Mouse (Mus musculus): ENCODE measurements around the gene Ppia.
"Not testable (repeated sequence)": the region's sequence is repeated elsewhere in the genome, so short reads cannot be mapped to it uniquely, and the experiment has no call there.

Ppia gene

DNA sequence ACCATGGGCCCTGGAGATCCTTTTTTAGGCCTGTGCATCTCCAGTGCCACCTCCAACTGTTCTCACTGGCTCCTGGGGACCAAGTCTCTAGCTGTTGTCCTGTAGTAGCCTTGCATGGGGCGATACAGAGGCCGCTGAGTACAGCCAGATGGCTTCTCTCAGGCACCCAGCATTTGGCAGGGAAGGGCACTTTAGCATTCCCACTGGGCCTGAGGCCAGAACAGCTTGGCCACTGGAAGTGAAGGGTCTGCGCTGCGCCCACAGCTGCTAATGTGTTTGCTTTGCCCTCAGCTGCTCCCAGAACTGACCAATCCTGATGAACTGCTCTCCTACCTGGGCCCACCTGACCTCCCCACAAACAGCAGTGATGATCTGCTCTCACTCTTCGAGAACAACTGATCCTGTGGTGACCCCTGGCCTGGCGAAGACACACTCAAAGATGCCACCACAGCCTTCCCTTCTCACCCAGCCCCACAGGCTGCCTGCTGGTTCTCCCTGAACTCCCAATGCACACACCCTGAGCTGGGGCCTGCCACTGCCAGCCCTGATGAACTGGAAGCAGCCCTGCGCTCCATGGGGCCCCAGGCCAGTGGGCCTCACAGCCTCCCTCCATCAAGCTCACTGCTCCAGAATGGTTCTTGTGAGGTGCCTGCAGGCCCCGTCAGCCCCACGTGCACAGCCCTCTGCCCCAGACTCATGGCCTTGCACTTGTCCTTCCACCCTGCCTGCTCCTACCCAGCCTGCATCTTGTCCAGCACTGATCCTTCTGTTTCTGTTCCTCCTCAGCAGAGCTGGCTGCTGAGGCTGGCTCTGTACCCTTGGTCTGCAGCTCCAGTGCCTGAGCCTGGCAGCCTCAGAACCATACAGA lies 10.3 kb upstream of the Ppia start:
- DNase-seq (ENCODE audit: low spot score in 2 of 2) = no peak

DNA sequence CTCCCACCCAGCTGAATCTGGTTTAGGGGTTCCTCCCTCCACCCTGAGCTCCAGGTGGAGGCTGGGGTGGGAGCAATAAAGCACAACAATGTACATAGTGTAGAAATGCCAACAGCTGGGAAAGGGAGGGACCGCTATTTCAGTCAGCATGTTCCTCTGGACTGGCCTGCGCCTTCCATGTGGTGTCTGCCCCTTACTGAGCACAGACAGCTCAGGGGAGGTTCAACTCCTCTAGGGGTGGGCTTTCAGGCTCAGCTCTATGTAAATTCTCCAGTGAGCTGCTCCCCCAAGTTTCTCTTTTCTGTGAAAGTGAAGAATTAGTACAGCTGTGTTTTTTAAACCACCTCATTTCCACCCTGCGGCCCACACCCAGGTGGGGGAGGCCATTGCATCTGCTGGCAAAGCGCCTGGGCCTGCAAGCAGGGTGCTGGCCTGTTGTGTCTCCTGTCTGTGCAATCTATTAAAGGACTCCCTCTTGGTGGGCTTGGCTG lies 9.6 kb upstream of the Ppia start:
- DNase-seq (ENCODE audit: low spot score in 2 of 2) = no peak

DNA sequence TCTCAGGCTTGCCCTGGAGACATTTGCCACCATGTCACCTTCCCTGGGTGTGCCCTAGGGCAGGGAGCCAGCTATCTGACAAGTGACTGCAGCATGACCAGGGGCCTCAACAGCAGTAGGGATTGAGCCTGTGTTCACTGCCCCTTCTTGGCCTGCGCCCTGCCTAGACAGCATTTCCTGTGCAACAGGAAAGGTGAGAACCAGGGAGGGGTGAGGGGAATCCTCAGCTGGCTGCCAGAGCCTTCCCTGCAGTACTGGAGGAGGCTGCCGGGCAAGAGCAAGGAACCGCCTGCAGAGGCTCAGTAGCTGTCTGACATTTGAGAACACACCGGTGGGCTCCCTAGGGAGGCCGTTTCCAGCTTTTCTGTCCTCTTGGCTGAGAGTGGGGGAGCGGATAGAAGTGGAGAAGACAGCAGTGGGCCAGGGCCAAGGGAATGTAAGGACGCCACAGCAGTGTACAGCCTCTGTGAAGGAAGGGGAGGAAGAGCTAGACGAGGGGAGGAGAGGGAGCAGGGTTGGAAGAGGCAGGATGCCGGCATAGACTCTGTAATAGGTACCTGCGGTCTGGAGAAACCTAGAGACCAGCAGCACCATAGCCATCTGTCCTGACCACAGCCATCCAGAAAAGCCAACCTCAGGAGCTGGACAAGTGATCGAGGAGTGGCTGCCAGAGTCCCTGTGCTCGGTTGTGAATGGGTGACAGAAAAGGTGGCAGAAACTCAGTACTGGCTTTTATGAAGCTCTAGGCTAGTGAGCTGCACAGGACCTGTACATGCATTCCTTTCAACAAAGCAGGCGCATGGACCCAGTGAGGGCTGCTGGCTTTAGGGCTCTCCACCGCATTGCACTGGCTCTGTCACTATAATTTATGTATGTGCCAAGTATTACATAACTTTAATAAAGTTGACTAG lies 8.7 kb upstream of the Ppia start:
- DNase-seq (ENCODE audit: low spot score in 2 of 2) = peak; percentile 55 to 71

DNA sequence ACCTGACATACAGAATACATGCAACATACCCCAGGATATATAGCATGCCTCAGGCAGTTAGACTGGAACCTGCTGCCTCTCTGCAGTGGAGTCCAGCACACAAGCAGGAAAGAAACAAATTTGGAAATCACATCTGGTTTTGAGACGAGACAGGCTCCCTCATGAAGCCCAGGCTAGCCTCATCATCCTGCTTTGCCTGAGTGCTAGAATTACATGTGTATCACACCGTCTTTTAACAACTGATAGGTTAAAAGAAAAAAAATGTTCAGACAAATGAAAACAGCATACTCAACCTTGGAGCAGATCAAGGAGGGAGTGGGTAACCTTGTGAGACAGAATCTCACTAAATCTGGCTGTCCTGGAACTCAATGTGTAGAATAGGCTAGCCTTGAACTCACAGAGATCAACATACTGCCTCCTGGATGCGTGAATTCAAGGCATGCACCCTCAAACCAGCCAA lies 8.1 kb upstream of the Ppia start:
- DNase-seq (ENCODE audit: low spot score in 2 of 2) = no peak

DNA sequence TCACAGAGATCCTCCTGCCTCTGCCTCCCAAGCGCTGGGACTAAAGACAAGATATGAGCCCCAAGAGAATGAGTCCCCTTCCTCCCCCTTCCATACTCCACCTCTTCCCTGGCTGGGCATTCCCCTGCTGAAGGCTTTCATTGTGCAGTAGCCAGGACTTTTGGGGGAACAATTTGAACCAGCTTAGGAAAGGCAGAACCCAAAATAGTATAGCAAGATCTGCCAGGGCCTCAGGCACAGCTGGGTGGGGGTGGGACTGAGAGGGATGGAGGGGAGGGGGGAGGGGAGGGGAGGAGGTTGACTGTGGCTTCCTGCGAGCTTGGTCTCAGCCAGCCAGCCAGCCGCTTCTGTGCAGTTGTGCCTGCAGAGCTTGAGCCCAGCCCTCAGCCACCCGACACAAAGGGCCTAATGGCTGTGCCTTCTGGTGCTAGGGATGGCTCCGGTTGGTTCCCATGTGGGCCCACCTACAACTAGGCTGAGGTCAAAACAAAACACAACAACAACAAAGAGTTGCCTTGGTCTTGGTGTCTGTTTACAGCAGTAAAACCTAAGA lies 5.1 kb upstream of the Ppia start:
- DNase-seq (ENCODE audit: low spot score in 2 of 2) = no peak

DNA sequence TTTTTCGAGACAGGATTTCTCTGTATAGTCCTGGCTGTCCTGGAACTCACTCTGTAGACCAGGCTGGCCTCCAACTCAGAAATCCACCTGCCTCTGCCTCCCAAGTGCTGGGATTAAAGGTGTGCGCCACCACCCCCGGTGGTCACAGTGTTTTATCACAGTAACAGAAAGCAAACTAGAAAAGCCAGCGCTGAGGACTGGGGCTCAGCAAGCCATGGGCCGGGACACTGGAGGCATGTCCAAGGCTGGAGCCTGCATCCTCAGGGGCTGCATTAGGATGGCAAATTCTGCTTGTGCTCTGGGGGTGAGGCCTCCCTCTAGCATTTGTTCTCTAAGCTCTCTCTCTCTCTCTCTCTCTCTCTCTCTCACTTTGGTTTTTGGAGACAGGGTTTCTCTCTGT lies 4.5 kb upstream of the Ppia start:
- not testable (repeated sequence) for DNase-seq (ENCODE audit: low spot score in 2 of 2)

DNA sequence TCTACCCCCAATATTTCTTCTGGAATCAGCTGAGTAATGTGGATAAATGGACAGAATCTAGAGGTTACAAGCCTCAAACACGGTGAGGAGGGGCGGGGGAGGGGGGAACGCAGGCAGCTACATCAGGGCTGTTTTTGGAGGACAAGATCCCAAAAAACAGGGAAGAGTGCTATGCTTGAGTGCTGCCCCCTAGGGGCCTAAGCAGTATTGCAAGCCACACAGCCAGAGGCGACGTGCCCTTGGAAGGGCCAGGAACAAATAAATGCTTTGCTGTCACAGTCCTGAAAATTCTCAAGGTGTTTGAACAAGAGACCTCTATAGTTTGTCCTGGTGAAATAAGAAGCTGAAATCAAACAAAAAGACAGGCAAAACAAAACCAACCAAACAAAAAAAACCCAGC lies 3.6 kb upstream of the Ppia start:
- DNase-seq (ENCODE audit: low spot score in 2 of 2) = peak in 1 of 2 experiments; percentile 79

DNA sequence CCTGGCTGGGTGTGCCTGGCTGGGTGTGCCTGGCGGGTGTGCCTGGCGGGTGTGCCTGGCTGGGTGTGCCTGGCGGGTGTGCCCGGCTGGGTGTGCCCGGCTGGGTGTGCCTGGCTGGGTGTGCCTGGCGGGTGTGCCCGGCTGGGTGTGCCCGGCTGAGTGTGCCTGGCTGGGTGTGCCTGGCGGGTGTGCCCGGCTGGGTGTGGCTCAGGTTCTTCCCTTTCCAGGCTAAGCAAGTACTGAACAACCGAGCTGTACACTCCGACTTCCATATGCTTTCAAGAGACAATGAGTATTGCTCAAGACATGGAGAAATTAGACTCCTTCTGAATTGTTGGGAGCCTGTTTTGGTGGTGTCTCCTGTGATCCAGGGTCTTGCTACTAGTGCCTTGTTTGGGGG lies 2.0 kb upstream of the Ppia start:
- no peak for DNase-seq (ENCODE audit: low spot score in 2 of 2)

DNA sequence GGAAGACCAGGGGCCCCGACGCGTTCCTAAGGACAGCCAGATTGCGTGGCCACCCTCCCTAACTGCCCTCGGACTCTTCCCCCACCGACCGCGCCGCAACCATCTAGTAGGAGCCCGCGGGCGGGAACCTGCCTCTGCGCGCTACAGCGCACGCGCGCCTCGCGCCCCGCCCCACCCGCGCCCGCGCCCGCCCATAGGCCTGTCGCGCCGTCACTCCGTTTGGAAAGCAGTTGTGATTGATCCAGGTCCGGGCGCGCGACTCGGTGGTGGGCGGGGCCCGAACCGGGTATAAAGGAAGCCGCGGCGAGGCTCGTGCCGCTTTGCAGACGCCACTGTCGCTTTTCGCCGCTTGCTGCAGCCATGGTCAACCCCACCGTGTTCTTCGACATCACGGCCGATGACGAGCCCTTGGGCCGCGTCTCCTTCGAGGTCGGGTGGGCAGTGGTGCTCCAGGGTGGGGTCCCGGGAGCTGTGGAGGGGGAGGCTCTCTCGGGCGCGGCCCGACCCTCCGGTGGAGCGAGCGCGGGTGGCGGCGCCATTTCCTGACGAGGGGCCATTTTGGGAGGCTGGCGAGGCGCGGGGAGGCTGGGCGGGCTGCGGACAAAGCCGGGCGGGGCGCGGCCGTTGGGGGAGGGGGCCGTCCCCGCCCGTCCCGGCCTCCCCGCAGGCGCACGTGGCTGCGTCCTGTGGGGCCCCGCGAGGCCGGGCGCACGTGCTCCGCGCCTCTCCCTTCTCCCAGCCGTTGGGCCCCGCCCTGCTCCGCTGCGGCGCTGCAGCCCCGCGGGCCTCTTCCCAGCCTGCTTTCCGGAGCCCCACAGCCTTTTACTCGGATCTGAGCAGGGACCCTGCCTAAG lies 535 bp downstream of the Ppia start:
- peak; percentile 96 to 100 for DNase-seq (ENCODE audit: low spot score in 2 of 2)

DNA sequence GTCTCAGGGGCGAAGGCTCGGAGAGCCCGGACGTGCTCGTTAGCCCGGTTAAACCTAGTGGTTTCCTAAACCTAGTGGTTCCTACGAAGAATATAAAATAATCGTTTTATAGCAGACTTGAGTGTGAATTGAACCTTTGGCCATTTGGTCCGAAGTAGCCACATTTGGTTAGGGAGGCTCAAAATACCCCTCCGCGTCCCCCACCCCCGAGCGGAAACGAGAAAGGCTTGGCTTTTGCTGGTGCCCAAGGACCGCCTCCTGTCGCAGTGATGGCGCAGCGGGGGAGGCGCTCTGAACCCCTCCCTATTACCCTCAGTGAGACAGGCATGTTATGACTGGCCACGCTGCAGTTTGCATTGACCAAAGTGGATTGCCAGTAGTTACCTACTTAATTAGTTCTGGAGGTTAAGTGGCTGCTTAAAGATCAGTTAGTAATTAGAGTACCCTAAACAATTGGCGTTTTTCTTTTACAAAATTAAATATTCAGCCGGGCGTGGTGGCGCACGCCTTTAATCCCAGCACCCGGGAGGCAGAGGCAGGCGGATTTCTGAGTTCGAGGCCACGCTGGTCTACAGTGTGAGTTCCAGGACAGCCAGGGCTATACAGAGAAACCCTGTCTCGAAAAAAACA lies 1.3 kb downstream of the Ppia start:
- DNase-seq (ENCODE audit: low spot score in 2 of 2) = peak; percentile 72 to 84

DNA sequence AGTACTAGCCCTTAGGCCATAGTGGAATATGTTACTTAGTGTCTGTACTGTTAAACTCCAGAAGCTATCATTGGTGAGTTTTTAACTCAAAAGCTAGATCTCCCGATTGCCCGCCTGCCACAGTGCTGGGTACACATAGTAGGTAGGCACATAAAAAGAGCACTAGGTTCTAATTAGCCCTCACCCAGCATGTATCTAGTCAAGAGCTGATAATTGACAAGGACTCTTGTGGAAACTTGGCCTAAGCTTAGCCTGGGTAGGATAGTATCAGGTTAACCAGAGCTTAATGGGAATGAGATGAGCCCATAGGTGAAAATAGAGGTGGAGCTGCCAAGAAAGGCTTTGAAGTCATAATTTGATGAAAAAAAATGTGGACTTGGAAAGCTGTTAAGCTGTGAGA lies 1.8 kb downstream of the Ppia start:
- no peak for DNase-seq (ENCODE audit: low spot score in 2 of 2)

DNA sequence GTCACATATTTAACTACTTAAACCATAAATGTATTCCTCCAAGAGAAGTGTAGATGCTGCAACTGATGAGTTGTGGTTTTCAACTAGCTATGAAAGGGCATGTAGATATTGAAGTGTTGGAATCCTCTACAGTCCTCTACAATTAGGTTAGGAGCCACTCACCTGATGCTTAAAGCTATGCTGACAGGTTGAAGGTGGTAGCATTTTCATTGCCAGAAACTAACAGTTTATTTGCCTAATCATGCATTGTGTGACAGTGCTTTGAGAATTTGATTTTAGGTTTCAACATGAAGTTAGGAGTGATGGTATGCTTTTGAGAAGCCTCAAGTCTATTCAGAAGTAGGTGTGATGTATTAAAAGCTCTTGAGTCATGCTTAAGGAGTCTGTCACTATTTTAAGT lies 2.2 kb downstream of the Ppia start:
- no peak for DNase-seq (ENCODE audit: low spot score in 2 of 2)

DNA sequence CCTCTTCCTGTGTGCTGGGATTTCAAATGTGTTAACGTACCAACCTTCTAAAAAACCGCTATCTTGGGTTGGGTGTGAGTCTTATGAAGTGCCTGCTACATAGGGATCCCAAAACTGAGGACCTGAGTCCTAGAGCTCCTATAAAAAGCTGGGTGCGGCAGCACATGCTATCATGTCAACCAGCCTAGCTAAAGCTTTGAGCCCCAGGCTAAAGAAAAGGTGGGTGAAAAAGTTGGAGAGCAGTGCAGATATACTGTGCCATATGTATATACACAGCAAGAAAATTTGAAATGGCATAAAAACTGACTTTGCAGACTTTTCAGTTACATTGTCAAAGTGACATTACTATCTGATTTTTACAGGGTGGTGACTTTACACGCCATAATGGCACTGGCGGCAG lies 3.5 kb downstream of the Ppia start:
- DNase-seq (ENCODE audit: low spot score in 2 of 2) = no peak

DNA sequence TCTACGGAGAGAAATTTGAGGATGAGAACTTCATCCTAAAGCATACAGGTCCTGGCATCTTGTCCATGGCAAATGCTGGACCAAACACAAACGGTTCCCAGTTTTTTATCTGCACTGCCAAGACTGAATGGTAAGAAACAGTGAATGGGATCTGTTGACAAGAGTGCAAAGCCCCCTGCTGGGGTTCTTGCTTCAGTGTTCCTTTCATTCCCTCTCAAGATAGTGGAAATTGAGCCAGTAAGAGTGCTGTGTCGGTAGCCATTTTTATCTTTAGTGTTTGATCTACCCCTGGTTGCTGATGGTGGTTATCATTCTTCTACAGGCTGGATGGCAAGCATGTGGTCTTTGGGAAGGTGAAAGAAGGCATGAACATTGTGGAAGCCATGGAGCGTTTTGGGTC lies 3.9 kb downstream of the Ppia start:
- DNase-seq (ENCODE audit: low spot score in 2 of 2) = not testable (repeated sequence)

DNA sequence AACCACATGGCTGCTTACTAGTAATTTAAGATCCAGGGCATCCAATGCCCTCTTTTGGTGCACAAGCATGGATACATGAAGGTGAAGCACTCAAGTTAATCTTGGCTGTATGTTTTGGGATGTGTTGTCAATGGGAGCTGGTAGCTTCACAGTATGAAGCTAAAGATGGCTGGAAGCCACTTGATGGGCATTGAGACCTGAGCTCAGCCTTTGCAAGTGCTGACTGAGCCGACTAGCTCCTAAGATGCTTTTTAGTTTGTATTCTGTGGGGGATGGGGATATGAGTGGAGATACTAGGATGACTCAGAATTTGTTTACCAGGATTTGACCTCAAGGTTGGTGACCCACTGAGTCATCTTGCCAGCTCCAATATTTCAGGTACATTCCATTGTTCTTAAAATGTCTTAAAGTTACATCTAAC lies 5.0 kb downstream of the Ppia start:
- no peak for DNase-seq (ENCODE audit: low spot score in 2 of 2)

DNA sequence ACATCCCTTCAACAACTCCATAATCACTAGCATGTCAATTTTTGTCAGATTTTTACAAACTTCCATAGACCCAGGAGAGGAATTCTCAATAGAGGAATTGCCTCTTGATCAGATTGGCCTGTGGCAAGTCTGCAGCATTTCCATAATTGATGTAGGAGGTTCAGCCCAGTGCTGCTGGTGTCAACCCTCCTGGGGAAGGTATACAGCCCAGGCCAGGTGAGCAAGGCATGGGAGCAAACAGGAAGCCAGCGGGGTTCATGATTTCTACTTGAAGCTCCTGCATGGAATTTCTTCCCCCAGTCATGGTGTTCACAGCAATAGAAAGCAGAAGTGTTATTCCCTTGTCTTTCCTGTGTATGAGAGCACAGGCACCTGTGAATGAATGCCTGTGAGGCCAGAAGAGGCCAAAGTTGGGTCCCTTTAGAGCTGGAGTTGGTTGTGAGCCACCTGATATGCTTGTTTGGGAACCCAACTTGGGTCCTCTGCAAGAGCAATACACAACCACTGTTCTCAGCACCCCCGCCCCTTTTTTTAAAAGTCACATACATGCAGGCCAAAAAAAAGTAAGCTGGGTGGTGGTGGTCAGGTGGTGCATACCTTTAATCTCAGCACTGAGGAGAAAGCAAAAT lies 5.6 kb downstream of the Ppia start:
- DNase-seq (ENCODE audit: low spot score in 2 of 2) = no peak

DNA sequence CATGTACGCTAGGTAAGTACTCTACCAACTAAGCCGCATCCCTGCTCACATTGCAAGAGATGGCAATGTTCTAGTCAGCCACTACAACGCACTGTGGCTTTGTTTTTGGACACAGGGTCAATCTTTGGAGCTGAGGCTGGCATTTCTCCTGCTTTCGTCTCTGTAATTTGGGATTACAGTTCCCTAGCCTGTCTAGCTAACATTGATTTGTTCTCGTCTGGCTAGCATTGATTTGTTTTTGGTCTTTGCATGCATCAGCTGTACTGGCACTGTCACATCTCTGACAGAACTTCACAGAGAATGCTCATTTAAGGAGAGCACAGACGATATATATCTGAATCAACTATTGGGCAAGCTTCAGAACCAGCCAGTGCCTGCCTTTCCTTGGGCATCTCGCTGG lies 14.9 kb downstream of the Ppia start:
- no peak for DNase-seq (ENCODE audit: low spot score in 2 of 2)

DNA sequence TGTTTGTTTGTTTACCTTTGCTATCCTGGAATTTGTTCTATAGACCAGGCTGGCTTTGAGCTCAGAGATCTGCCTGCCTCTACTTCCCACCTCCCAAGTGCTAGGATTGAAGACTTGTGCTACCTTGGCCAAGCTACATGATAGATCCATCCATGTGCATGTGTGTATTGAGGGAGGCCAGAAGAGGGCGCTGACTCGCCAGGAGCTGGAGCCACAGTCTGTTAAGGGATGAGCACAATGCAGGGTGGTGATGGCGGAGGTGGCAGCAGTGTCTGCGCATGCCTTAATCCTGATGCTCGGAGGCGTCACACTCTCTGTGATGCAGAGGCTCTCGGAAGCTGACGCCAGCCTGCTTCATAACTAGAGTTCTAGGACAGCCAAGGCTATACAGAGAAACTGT lies 21.2 kb downstream of the Ppia start:
- peak in 1 of 2 experiments; percentile 20 for DNase-seq (ENCODE audit: low spot score in 2 of 2)

DNA sequence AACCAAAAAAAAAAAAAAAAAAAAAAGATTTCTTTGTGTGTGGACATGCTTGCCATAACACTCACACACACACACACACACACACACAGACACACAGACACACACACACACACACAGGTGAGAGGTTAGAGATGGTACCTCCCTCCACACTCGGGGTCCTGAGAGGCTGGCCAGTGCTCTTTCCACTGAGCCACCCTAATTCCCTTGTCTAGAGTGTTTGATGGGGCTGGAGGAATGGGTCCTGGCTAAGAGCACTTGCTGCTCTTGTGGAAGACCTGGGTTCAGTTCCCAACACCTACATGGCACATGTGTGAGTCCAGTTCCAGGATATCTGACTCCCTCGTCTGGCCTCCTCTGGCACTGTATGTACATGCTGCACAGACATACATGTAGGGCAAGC lies 22.4 kb downstream of the Ppia start:
- no peak for DNase-seq (ENCODE audit: low spot score in 2 of 2)

DNA sequence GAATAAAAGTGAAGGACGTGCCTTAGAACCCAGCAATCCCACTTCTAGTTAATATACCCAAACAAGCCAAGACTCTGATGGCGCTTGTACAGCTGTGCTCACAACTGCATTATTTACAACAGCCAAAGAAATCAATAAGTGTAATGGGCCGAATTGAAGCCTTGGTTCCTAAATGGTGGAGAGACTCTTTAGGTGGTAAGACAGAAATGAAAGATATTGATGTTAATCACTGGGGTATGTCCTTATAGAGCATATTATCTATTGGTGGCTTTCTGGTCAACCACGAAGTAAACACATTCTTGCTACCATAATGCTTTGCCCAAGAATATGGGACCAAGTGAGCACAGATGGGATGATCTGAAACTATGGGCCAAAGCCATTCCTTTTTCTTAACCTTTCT lies 24.9 kb downstream of the Ppia start:
- DNase-seq (ENCODE audit: low spot score in 2 of 2) = no peak

All from urinary bladder, adult 18-20 months (tissue).